Mouse (Mus musculus) hindbrain, embryonic 12.5 days (tissue): Measurements from ENCODE around the gene Ppm1n. TPM values are rescaled to one million over a fixed set of nuclear protein-coding genes. Genes with fewer than 3 reads are reported as not detected.
"Not testable (repeated sequence)": the region's sequence is repeated elsewhere in the genome, so short reads cannot be mapped to it uniquely, and the experiment has no call there.

ENCODE experiments used
- ATAC-seq: fragments of 200-750 bp; cut with Nextera tagmentation; 2 replicates; pipeline ENCODE4 v1.8.0; 2017; ENCODE audit warnings: moderate TSS enrichment; ENCODE audit not compliant: low FRiP score
- H3K27ac ChIP-seq: fragments of 300-500 bp; sonication (generic); 2 replicates; pipeline ENCODE4 v1.5.1; 2016; ENCODE audit warnings: mild to moderate bottlenecking
- H3K27me3 ChIP-seq: fragments of 300-500 bp; sonication (generic); 2 replicates; pipeline ENCODE4 v1.6.1; 2016; ENCODE audit warnings: mild to moderate bottlenecking
- H3K36me3 ChIP-seq: fragments of 300-500 bp; sonication (generic); 2 replicates; pipeline ENCODE4 v1.6.1; 2016; ENCODE audit warnings: mild to moderate bottlenecking
- H3K4me1 ChIP-seq: fragments of 300-500 bp; sonication (generic); 2 replicates; pipeline ENCODE4 v1.6.1; 2016
- H3K4me2 ChIP-seq: fragments of 300-500 bp; sonication (generic); replicated peaks from 2 replicates; pipeline ENCODE4 v1.6.1; 2016; ENCODE audit warnings: mild to moderate bottlenecking
- H3K4me3 ChIP-seq: fragments of 300-500 bp; sonication (generic); 2 replicates; pipeline ENCODE4 v1.5.1; 2016; ENCODE audit warnings: mild to moderate bottlenecking
- H3K9ac ChIP-seq: fragments of 300-500 bp; sonication (generic); 2 replicates; pipeline ENCODE4 v1.6.1; 2016; ENCODE audit warnings: mild to moderate bottlenecking, moderate library complexity
- H3K9me3 ChIP-seq: fragments of 300-500 bp; sonication (generic); replicated peaks from 2 replicates; pipeline ENCODE4 v1.6.1; 2016; ENCODE audit warnings: mild to moderate bottlenecking
- WGBS: fragments of 180-500 bp; shearing (Covaris S2); methylation state at CpG from one replicate; pipeline ENCODE4 v1.1.7; 2016; 5-methylcytosine and 5-hydroxymethylcytosine counted together
- polyA plus RNA-seq: library from polyadenylated mRNA; unstranded; fragments of >200 nt; fragmentation: Nextera tagmentation; extraction: Ambion mirVana; gene quantifications from 2 replicates; pipeline ENCODE4 v1.2.1, GENCODE M21; 2016

Ppm1n gene
- polyA plus RNA-seq, 1 experiment from 2014 or later: 0.17 TPM

DNA sequence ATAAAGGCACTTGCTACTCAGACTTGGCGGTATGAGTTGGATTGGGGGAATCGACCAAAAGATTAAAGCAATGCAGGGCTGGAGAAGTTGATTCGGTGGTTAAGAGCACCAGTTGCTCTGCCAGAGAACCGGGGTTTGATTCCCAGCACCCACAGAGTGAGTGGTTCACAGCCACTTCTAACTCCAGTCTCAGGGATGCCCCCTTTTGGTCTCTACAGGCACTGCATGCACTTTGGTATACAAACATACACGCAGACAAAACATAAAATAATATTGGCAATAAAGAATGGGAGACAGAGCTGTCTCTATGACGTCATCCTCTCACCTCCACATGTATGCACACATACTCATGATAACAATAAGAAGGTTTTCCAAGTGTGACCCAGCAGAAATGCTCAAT lies 17.2 kb upstream of the Ppm1n start:
- no peak overlapping the region for H3K9ac ChIP-seq
- no peak overlapping the region for H3K4me2 ChIP-seq
- H3K4me1 ChIP-seq: peaks cover 10% of the 10 kb centered on the region
- ATAC-seq: no peak
- H3K9me3 ChIP-seq: no peaks in the 10 kb centered on the region
- no peak overlapping the region for H3K27ac ChIP-seq
- WGBS: 89% methylated on average over 6 of the region's 6 CpGs
- H3K27me3 ChIP-seq: peaks cover 7% of the 10 kb centered on the region
- peaks cover 14% of the 10 kb centered on the region for H3K36me3 ChIP-seq
- no peak overlapping the region for H3K4me3 ChIP-seq

DNA sequence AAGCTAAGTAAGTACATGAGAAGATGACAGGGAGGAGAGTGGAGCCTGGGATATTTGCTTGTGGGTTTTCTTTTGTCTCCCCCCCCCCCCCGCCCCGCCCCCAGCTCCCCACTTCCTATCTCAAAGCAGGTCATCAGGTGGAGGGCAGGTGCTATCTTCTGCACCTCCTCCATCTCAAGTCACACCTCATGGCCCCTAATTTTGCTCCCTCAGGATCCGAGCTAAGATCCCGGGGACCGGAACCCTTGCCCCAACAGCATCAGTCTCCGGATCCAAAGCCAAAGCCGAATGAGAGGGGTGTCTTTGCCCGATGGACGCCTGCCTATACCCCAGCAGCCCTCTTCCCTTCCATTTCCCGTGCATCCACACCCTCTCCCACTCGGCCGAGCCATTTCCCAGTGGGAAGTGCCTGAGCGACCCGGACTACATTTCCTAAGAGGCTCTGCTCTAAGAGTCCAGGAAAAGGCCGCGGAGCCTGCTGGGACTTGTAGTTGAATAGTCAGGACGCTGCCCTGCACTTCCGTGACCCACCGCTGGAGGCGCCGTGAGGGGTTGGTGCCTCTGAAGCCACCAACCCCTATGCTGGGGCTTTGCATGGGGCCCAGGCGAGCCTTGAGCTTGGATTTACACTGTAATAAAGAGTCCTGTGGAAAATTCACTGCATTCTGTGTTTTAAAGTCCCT lies 15.8 kb upstream of the Ppm1n start:
- ATAC-seq: peak; percentile 66
- Histone ChIP-seq H3K4me2 (peak overlapping the region; percentile 48), H3K27ac (peak overlapping the region; percentile 23; the same call in 1 of the 2 replicates), H3K9ac (peak overlapping the region; percentile 41; the same call in 1 of the 2 replicates), H3K9me3 (no peaks in the 10 kb centered on the region), H3K4me3 (peak overlapping the region; percentile 26), H3K36me3 (peaks cover 14% of the 10 kb centered on the region), H3K27me3 (no peaks in the 10 kb centered on the region), H3K4me1 (peaks cover 14% of the 10 kb centered on the region)
- WGBS: 18% methylated on average over 20 of the region's 22 CpGs

DNA sequence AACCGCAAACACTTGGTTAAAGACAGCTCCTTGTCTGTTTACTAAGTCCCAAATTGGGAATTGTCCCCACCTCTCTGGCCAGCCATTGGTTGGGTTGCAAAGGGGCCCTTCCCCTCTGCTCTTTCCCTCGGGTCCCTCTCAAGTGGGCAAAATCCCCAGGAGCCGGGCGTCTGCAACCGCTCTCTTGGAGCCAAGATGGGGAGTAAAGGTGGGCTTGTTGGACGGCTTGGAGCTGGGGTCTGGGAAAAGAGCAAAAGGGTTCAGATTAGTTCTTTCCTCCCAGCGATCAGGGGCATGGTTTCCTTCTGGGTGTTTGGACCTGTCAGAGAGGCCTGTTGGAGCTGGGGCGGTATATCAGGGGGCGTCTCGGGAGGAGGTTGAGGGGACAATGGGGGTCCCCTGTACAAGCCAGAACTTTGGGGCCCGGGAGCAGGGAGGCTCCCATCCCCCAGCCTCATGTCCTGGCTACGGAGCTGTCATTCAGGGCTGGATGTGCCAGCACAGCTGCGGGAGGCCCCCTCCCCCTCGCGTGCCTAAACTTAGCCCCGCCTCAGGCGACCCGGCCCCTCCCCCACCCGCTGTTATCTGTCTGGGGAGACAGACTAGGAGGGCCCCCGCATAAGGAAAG lies 11.2 kb upstream of the Ppm1n start:
- Histone ChIP-seq H3K4me1 (peaks cover 15% of the 10 kb centered on the region), H3K9ac (peak overlapping the region; percentile 38; the same call in 1 of the 2 replicates), H3K4me3 (peak overlapping the region; percentile 19), H3K27ac (peak overlapping the region; percentile 64), H3K36me3 (peaks cover 42% of the 10 kb centered on the region), H3K4me2 (peak overlapping the region; percentile 54), H3K9me3 (no peaks in the 10 kb centered on the region), H3K27me3 (no peaks in the 10 kb centered on the region)
- 2% methylated on average over 20 of the region's 20 CpGs for WGBS
- peak; percentile 47 for ATAC-seq

DNA sequence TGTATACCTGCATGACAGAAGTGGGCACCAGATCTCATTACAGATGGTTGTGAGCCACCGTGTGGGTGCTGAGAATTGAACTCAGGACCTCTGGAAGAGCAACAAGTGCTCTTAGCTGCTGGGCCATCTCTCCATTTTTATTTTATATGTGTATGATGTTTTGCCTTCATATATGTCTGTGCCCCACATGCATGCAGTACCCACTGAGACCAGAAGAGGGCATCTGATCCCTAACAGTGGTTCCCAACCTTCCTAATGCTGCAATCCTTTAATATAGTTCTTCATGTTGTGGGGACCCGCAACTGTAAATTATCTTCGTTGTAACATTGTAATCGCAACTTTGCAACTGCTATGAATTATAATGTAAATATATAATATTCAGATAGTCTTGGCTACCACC lies 4.9 kb upstream of the Ppm1n start:
- Histone ChIP-seq H3K9me3 (no peaks in the 10 kb centered on the region), H3K27ac (no peak overlapping the region), H3K36me3 (peaks cover 29% of the 10 kb centered on the region), H3K4me1 (peaks cover 13% of the 10 kb centered on the region), H3K4me3 (no peak overlapping the region), H3K27me3 (peaks cover 21% of the 10 kb centered on the region), H3K9ac (no peak overlapping the region), H3K4me2 (no peak overlapping the region)
- no peak for ATAC-seq
- WGBS: 29% methylated on average over 4 of the region's 4 CpGs

DNA sequence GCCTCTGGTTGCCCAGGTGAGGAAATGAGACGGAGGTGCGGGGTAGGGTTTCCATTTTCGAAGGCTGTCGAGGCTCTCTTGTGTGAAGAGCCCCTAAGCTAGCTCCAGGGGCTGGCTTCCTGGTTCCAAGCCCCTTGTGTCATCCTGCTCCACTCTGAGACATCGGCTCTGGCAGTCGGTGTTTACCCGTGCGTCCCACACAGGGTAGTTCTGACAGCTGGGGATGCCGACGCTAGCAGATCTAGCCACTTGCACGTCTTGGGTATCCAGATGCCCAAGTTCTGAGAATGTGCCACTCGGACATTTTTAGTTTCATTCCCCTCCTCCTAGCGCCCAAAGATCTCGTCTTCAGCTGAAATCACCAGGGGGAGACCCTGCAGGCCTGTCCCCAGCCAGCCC lies 3.5 kb upstream of the Ppm1n start:
- H3K27me3 ChIP-seq: peaks cover 35% of the 10 kb centered on the region
- H3K4me2 ChIP-seq: peak overlapping the region; percentile 79
- H3K4me3 ChIP-seq: peak overlapping the region; percentile 78
- H3K36me3 ChIP-seq: peaks cover 23% of the 10 kb centered on the region
- 35% methylated on average over 14 of the region's 14 CpGs for WGBS
- H3K4me1 ChIP-seq: peaks cover 16% of the 10 kb centered on the region
- ATAC-seq: peak; percentile 16
- peak overlapping the region; percentile 91 for H3K9ac ChIP-seq
- H3K27ac ChIP-seq: peak overlapping the region; percentile 89
- no peaks in the 10 kb centered on the region for H3K9me3 ChIP-seq

DNA sequence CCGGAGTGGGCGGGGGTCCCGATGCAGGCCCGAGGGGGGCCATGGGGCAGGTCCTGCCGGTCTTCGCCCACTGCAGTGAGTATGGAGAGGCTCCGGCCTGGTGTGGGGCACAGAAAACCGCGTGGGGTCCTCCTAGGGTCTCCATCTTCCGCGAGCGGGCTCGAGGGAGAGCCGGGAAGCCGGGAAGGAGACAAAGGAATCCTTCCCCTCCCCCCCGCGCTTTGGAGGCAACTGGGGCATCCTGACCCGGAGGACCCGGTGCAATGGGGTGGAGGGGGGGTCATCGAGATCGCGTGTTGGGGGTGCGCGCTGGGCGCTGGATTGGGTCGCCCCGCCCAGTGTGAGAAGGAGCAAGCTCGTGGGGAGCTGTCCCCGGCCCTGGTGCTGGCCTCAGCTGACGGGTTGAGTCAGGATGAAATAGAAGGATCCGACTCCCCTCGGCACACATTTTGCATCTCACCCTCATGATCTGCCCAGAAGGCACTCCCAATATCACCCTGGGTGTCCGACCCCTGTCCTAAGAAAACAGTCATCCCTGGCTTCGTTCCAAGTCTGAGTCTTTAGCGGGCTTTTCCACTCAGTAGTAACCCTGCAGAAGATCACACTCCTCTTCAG lies 3.0 kb upstream of the Ppm1n start:
- ATAC-seq: peak; percentile 82
- H3K27ac ChIP-seq: peak overlapping the region; percentile 89
- H3K4me2 ChIP-seq: peak overlapping the region; percentile 79
- peaks cover 16% of the 10 kb centered on the region for H3K4me1 ChIP-seq
- no peaks in the 10 kb centered on the region for H3K9me3 ChIP-seq
- peaks cover 19% of the 10 kb centered on the region for H3K36me3 ChIP-seq
- WGBS: under 1% methylated on average over 35 of the region's 35 CpGs
- H3K27me3 ChIP-seq: peaks cover 40% of the 10 kb centered on the region
- H3K4me3 ChIP-seq: peak overlapping the region; percentile 78
- H3K9ac ChIP-seq: peak overlapping the region; percentile 91

DNA sequence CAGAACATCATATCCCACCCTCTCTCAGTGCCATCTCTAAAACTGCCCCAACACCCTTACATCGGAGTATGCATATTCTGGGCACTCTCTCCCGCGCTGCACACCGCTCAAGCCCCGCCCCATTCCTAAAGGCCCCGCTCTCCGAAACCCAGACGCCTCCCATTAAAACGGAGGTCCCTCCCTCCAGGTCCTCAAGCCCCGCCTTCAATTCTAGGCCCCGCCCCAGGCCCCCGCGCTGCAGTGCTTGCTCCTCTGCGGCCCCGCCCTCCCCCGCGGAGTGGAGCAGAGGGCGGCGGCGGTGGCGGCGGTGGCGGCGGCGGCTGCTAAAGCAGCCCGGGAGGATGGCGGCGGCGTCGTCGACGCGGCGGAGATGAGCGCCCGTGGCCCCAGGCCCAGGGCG lies 2.5 kb upstream of the Ppm1n start, which contains the start of gene Rtn2:
Gene Rtn2 (plus strand): TSS at position 240 of the 400 bp plus-strand sequence.
- Histone ChIP-seq H3K27ac (peak within 1 kb of the TSS; percentile 89), H3K9ac (peak within 1 kb of the TSS; percentile 91), H3K4me1 (peaks cover 16% of the 10 kb centered on the region), H3K4me3 (peak within 1 kb of the TSS; percentile 78), H3K36me3 (peaks cover 14% of the 10 kb centered on the region), H3K9me3 (no peaks in the 10 kb centered on the region), H3K4me2 (peak within 1 kb of the TSS; percentile 79), H3K27me3 (peaks cover 45% of the 10 kb centered on the region)
- 1% methylated on average over 37 of the region's 37 CpGs for WGBS
- ATAC-seq: peak; percentile 85

DNA sequence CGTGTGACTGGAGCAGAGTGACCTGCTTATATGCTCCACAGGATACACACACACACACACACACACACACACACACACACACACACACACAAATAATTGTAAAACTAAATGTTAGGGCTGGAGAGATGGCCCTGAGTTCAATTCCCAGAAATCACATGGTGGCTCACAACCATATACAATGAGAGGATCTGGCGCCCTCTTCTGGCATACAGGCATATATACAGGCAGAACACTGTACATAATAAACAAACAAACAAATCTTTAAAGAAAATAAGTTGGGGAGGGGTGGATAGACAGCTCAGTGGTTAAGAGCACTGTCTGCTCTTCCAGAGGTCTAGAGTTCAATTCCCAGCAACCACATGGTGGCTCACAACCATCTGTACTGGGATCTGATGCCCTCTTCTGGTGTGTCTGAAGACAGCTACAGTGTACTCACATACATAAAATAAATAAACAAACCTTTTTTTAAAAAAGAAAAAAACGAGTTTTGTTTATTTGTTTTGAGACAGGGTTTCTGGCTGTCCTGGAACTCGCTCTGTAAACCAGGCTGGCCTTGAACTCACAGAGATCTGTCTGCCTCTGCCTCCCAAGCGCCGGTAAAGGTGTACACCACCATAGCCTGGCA lies 1.9 kb upstream of the Ppm1n start:
- peak; percentile 4; the same call in 1 of the 2 replicates for ATAC-seq

DNA sequence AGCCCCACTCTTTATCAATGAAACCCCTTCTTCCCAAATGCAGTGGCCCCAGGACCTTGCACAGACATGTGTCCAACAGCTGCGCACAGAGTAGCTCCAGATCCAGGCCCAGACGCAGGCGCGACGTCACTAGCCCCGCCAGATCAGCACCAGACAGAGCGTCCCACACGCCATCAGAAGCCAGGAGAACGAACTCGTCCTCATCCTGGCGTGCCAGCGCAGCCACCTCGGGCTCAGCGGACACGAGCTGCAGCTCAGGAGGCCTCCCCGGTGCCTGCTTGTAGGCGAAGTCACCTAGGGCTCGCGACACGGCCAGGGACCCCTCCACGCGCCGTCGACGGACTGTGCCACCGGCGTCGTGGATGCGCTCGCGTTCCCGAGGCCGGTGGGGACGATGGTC lies 812 bp downstream of the Ppm1n start:
- Histone ChIP-seq H3K27ac (no peak overlapping the region), H3K27me3 (peaks cover 56% of the 10 kb centered on the region), H3K4me3 (peak overlapping the region; percentile 31), H3K36me3 (no peaks in the 10 kb centered on the region), H3K4me2 (peak overlapping the region; percentile 49), H3K4me1 (peaks cover 14% of the 10 kb centered on the region), H3K9ac (no peak overlapping the region), H3K9me3 (no peaks in the 10 kb centered on the region)
- WGBS: 2% methylated on average over 34 of the region's 34 CpGs
- ATAC-seq: no peak

More for the DNA sequence above, 1.9 kb upstream of the Ppm1n start:
- H3K4me2 ChIP-seq: peak overlapping the region; percentile 79
- not testable (repeated sequence) for H3K9ac ChIP-seq, H3K9me3 ChIP-seq, H3K36me3 ChIP-seq, H3K27ac ChIP-seq
- peak overlapping the region; percentile 78 for H3K4me3 ChIP-seq
- 40% methylated on average over 6 of the region's 6 CpGs for WGBS
- H3K4me1 ChIP-seq: peaks cover 16% of the 10 kb centered on the region
- H3K27me3 ChIP-seq: peaks cover 51% of the 10 kb centered on the region

DNA sequence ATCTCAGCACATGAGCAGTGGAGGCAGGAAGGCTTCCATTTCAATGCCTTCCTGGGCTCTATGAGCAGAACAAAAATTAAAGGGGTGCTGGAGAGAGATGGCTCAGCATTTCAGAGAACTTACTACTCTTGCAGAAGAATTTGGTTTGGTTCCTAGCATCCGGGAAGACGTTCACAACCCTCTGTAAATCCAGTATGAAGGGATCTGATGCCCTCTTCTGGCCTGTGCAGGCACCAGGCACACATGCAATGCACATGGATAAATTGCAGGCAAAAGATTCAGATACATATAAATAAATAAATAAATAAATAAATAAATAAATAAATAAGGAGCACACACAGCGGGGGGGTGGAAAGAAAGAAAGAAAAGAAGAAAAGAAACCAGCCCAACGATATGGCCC lies 3.6 kb downstream of the Ppm1n start:
- peaks cover 49% of the 10 kb centered on the region for H3K27me3 ChIP-seq
- no peak overlapping the region for H3K4me3 ChIP-seq
- 60% methylated on average over 4 of the region's 4 CpGs for WGBS
- ATAC-seq: no peak
- H3K4me2 ChIP-seq: no peak overlapping the region
- H3K27ac ChIP-seq: no peak overlapping the region
- H3K36me3 ChIP-seq: no peaks in the 10 kb centered on the region
- no peak overlapping the region for H3K9ac ChIP-seq
- peaks cover 4% of the 10 kb centered on the region for H3K4me1 ChIP-seq
- H3K9me3 ChIP-seq: no peaks in the 10 kb centered on the region

DNA sequence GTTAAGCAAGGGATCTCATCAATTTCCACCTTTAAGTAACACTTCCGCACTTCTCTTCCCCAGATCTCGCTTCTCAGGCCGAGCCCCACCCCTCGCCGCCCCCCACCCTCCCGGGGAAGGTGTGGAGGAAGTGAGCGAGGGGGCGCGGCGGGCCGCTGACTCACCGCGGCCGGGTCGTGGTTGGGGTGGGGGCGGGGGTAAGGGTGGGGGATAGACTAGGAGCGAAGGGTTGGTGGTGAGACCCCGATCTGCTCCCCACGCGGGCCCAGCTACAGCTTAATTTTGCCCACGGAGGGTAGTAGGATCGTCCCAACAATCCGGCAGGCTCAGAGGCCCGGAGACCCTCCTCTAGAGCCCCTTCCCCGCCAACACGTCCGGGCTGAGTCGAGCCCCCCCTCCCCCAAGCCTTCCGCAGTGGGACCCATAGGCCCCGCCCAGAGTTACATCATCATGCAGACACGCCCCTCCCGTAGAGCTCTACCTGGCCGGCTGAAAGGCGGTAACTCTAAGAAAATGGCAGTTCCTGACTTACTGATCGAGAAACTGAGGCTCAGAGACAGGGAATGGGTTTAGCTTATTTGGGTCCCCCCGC lies 7.6 kb downstream of the Ppm1n start:
- Histone ChIP-seq H3K9ac (peak overlapping the region; percentile 94), H3K27ac (peak overlapping the region; percentile 86), H3K9me3 (no peaks in the 10 kb centered on the region), H3K4me2 (peak overlapping the region; percentile 92), H3K27me3 (peaks cover 9% of the 10 kb centered on the region), H3K4me1 (peaks cover 23% of the 10 kb centered on the region), H3K36me3 (no peaks in the 10 kb centered on the region), H3K4me3 (peak overlapping the region; percentile 97)
- WGBS: under 1% methylated on average over 35 of the region's 36 CpGs
- peak; percentile 69 for ATAC-seq
